Mouse (Mus musculus): ENCODE data around the gene Ppm1a. TPM values are rescaled to one million over a fixed set of nuclear protein-coding genes. Genes with fewer than 3 reads are reported as not detected.
A peak's percentile ranks its signal among the peaks of the same experiment; 100 is the strongest.
"Not testable (repeated sequence)": the region's sequence is repeated elsewhere in the genome, so short reads cannot be mapped to it uniquely, and the experiment has no call there.

Gene Ppm1a
- total and polyA plus RNA-seq, 3 experiments: 15.7 to 154 (median 75.8) TPM

DNA sequence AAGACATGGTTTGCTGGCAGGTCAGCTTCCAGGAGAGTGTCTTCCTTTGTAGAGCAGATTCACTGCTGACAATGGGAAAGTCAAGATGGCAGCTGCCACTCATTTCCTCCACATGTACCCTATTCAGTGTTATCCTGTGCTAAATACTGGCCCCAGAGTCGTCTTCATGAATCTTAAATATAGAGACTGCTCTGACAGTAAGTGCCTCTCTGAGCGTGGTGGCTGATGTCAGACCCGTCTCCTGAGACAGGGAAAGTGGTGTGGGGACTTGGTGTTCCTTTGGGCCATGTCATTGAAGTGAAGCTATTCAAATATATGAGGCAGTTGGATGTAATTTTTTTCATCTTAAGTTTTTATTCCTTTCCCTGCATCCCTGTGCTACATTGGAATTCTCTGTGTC, 14.5 kb downstream of the Ppm1a start:
- peaks cover 28% of the 10 kb centered on the region for H3K4me1 ChIP-seq (ENCODE audit: insufficient read depth, low read depth, low read length)

GRCm38 (mm10) chr12:72773921-72774320, 16.7 kb downstream of the Ppm1a start:
- H3K27me3 ChIP-seq (ENCODE audit: insufficient read depth, low read length): no peaks in the 10 kb centered on the region
- ATAC-seq (ENCODE audit: extremely low read depth, insufficient number of reproducible peaks, low FRiP score, poor library complexity, severe bottlenecking): no peak
- TF ChIP-seq TAL1 (conservative IDR thresholded peaks at IDR 0.05; ENCODE audit: low read depth, low read length) (no peak), GATA1 (IDR thresholded peaks at IDR 0.05; ENCODE audit: borderline replicate concordance, low read length) (no peak), POLR2AphosphoS5 (IDR thresholded peaks at IDR 0.05; ENCODE audit: insufficient replicate concordance, low read depth, low read length) (no peak), GATA2 (IDR thresholded peaks at IDR 0.05; ENCODE audit: borderline replicate concordance, low read depth, low read length) (no peak), CTCF (IDR thresholded peaks at IDR 0.05; ENCODE audit: low read depth, low read length) (no peak)
- peaks cover 15% of the 10 kb centered on the region for H3K4me1 ChIP-seq (ENCODE audit: insufficient read depth, low read depth, low read length)
- peaks cover 55% of the 10 kb centered on the region for H3K36me3 ChIP-seq (replicated peaks)
- peaks cover 2% of the 10 kb centered on the region; the same call in 1 of the 2 replicates for H3K9me3 ChIP-seq (replicated peaks)
- H3K4me3 ChIP-seq (ENCODE audit: low read depth, low read length): no peak overlapping the region
- no peak for DNase-seq (ENCODE audit: low spot score)

More for the DNA sequence above, 14.5 kb downstream of the Ppm1a start:
- no peak for DNase-seq (ENCODE audit: low spot score)
- no peak for TF ChIP-seq CTCF (IDR thresholded peaks at IDR 0.05; ENCODE audit: low read depth, low read length)
- no peak for TF ChIP-seq GATA1 (IDR thresholded peaks at IDR 0.05; ENCODE audit: borderline replicate concordance, low read length)
- TF ChIP-seq GATA2 (IDR thresholded peaks at IDR 0.05; ENCODE audit: borderline replicate concordance, low read depth, low read length): no peak
- H3K36me3 ChIP-seq (replicated peaks): peaks cover 58% of the 10 kb centered on the region
- no peak overlapping the region for H3K4me3 ChIP-seq (ENCODE audit: low read depth, low read length)
- H3K27me3 ChIP-seq (ENCODE audit: insufficient read depth, low read length): no peaks in the 10 kb centered on the region
- peaks cover 2% of the 10 kb centered on the region; the same call in 1 of the 2 replicates for H3K9me3 ChIP-seq (replicated peaks)
- ATAC-seq (ENCODE audit: extremely low read depth, insufficient number of reproducible peaks, low FRiP score, poor library complexity, severe bottlenecking): no peak

- TF ChIP-seq CTCF (IDR thresholded peaks at IDR 0.05; ENCODE audit: low read depth, low read length) (no peak), GATA2 (IDR thresholded peaks at IDR 0.05; ENCODE audit: borderline replicate concordance, low read depth, low read length) (no peak), GATA1 (IDR thresholded peaks at IDR 0.05; ENCODE audit: borderline replicate concordance, low read length) (no peak), POLR2AphosphoS5 (IDR thresholded peaks at IDR 0.05; ENCODE audit: insufficient replicate concordance, low read depth, low read length) (no peak), TAL1 (conservative IDR thresholded peaks at IDR 0.05; ENCODE audit: low read depth, low read length) (no peak)
- DNase-seq (ENCODE audit: low spot score): no peak
- no peaks in the 10 kb centered on the region for H3K27me3 ChIP-seq (ENCODE audit: insufficient read depth, low read length)
- H3K36me3 ChIP-seq (replicated peaks): peaks cover 39% of the 10 kb centered on the region
- no peak for ATAC-seq (ENCODE audit: extremely low read depth, insufficient number of reproducible peaks, low FRiP score, poor library complexity, severe bottlenecking)
- H3K4me1 ChIP-seq (ENCODE audit: insufficient read depth, low read depth, low read length): peaks cover 10% of the 10 kb centered on the region
- no peak overlapping the region for H3K4me3 ChIP-seq (ENCODE audit: low read depth, low read length)
- no peaks in the 10 kb centered on the region for H3K9me3 ChIP-seq (replicated peaks)
These were observed 20.0 kb downstream of the Ppm1a start for GRCm38 (mm10) chr12:72777244-72777643.

- H3K4me3 ChIP-seq (ENCODE audit: low read depth, low read length): no peak overlapping the region
- peaks cover 14% of the 10 kb centered on the region for H3K4me1 ChIP-seq (ENCODE audit: insufficient read depth, low read depth, low read length)
- no peaks in the 10 kb centered on the region for H3K27me3 ChIP-seq (ENCODE audit: insufficient read depth, low read length)
- ATAC-seq (ENCODE audit: extremely low read depth, insufficient number of reproducible peaks, low FRiP score, poor library complexity, severe bottlenecking) (peak; percentile 84), DNase-seq (ENCODE audit: low spot score) (no peak)
- H3K36me3 ChIP-seq (replicated peaks): peaks cover 50% of the 10 kb centered on the region
- TF ChIP-seq CTCF (IDR thresholded peaks at IDR 0.05; ENCODE audit: low read depth, low read length) (no peak), POLR2AphosphoS5 (IDR thresholded peaks at IDR 0.05; ENCODE audit: insufficient replicate concordance, low read depth, low read length) (no peak), GATA1 (IDR thresholded peaks at IDR 0.05; ENCODE audit: borderline replicate concordance, low read length) (no peak), TAL1 (conservative IDR thresholded peaks at IDR 0.05; ENCODE audit: low read depth, low read length) (no peak), GATA2 (IDR thresholded peaks at IDR 0.05; ENCODE audit: borderline replicate concordance, low read depth, low read length) (no peak)
- H3K9me3 ChIP-seq (replicated peaks): no peaks in the 10 kb centered on the region
These were observed 22.9 kb downstream of the Ppm1a start for GRCm38 (mm10) chr12:72780136-72780535.

- H3K27me3 ChIP-seq (ENCODE audit: insufficient read depth, low read length); DNase-seq (ENCODE audit: low spot score); H3K4me3 ChIP-seq (ENCODE audit: low read depth, low read length); H3K9me3 ChIP-seq (replicated peaks); ATAC-seq (ENCODE audit: extremely low read depth, insufficient number of reproducible peaks, low FRiP score, poor library complexity, severe bottlenecking): not testable (repeated sequence)
- H3K4me1 ChIP-seq (ENCODE audit: insufficient read depth, low read depth, low read length): peaks cover 20% of the 10 kb centered on the region
- peaks cover 53% of the 10 kb centered on the region for H3K36me3 ChIP-seq (replicated peaks)
These were observed 25.5 kb downstream of the Ppm1a start for GRCm38 (mm10) chr12:72782786-72783185.

DNA sequence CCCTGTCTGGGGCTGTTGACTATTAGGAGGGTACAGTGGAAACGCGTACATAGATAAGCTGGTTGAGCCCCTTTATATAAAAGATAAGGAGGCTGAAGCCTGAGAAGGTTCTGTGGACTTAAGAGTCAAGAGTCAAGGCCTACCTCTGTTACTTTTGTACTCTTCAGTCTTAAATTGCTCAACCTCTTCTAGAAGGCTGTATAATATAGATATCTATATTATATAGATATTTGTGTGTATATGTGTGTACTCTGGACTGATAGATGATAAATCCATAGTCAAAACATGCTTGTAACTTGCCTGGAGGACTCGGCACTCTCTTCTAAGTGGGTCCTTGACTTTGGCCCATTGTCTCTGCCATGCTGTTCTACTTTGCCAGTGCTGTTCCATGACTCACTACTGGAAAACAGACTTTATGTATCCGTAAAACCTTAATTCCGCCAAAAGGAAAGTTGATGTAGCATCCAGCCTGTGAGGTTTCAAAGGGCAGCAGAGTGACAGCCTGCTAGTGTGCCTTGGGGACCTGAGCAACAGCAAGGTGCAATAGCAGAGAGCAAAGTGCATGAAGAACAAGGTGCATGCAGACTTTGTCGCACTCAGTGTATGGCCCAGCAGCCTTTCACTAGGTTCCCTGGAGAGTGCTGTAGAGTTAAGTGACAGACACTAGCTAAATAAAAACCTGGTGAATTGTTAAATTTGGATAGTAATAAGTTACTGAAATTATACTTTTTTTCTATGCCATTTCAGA, 28.1 kb downstream of the Ppm1a start:
- TF ChIP-seq GATA1 (IDR thresholded peaks at IDR 0.05; ENCODE audit: borderline replicate concordance, low read length) (no peak), POLR2AphosphoS5 (IDR thresholded peaks at IDR 0.05; ENCODE audit: insufficient replicate concordance, low read depth, low read length) (no peak), TAL1 (conservative IDR thresholded peaks at IDR 0.05; ENCODE audit: low read depth, low read length) (no peak), CTCF (IDR thresholded peaks at IDR 0.05; ENCODE audit: low read depth, low read length) (no peak), GATA2 (IDR thresholded peaks at IDR 0.05; ENCODE audit: borderline replicate concordance, low read depth, low read length) (no peak)
- peaks cover 18% of the 10 kb centered on the region for H3K4me1 ChIP-seq (ENCODE audit: insufficient read depth, low read depth, low read length)
- no peaks in the 10 kb centered on the region for H3K9me3 ChIP-seq (replicated peaks)
- no peaks in the 10 kb centered on the region for H3K27me3 ChIP-seq (ENCODE audit: insufficient read depth, low read length)
- H3K36me3 ChIP-seq (replicated peaks): peaks cover 49% of the 10 kb centered on the region
- ATAC-seq (ENCODE audit: extremely low read depth, insufficient number of reproducible peaks, low FRiP score, poor library complexity, severe bottlenecking): no peak
- no peak for DNase-seq (ENCODE audit: low spot score)
- H3K4me3 ChIP-seq (ENCODE audit: low read depth, low read length): no peak overlapping the region

Data from G1E (cell line).